Mouse (Mus musculus): Measurements from ENCODE around the gene Gpsm3.

DNA sequence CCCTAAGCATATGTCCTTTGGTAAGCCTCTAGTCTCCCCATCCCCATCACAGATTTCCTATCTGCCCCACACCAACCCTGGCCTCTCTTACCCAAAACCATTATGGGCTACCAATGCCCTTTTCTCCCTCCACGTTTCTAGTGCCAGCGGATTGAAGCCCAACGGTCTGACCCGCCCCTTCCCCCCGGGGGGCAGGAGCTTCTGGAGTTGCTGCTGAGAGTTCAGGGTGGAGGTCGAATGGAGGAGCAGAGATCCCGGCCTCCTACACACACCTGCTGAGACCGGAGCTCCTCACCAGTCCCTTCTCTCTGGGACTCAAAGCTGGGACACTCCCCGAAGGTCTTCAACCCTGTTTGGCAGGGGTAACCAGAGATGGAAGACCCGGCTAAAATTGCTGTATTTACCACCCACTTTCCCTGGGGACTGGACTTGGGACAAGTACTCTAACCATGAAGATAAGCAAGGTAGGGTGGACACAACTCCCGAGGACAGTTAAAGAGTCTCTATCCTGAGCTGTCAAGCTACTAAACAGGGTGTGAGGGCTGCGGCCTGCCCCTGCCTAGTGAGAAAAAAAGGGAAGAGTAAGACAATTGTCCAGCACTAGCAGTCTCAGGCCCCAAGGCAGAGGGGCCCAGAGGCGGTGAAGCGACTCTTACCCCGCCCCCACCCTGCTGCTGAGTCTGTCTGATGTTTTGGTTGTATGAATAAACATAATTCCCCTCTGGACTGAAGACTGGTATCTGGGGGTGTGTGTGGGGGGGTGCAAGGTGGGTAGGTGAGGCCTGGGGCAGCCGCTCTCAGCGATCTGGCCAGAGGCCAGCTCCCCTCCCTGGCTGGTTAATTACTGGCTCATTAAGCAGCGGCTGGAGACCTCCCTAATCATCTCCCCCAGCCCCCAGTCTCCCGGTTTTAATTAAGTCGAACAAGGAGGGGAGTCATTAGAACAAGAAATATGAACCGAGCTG lies 1.7 kb downstream of the Gpsm3 start, which contains the start of gene Pbx2:
- TF ChIP-seq CTCF (conservative IDR thresholded peaks at IDR 0.05; ENCODE audit: insufficient read depth, insufficient read length, low read depth, low read length) (no peak), POLR2A (IDR thresholded peaks at IDR 0.05; ENCODE audit: low read depth, low read length) (no peak)
